Mouse (Mus musculus) kidney, adult 18-20 months (tissue): ENCODE results near the gene Carns1.

Source experiments
- DNase-seq: peaks from one replicate; pipeline ENCODE4 v3.0.0; 2021

The Carns1 gene

GRCm38 (mm10) chr19:4170723-4171392, 4.4 kb downstream of the Carns1 start:
- DNase-seq: no peak

- DNase-seq: no peak
Observed at GRCm38 (mm10) chr19:4169810-4170209, 5.5 kb downstream of the Carns1 start.

- DNase-seq: peak; percentile 100
Observed at GRCm38 (mm10) chr19:4169378-4169784, 5.9 kb downstream of the Carns1 start.

GRCm38 (mm10) chr19:4166678-4167476, 8.4 kb downstream of the Carns1 start:
- no peak for DNase-seq

- DNase-seq: no peak
Observed at GRCm38 (mm10) chr19:4164721-4165120, 10.6 kb downstream of the Carns1 start.

- DNase-seq: no peak
Observed at GRCm38 (mm10) chr19:4164100-4164499, 11.2 kb downstream of the Carns1 start.

GRCm38 (mm10) chr19:4163543-4163887, 11.8 kb downstream of the Carns1 start:
- DNase-seq: no peak

GRCm38 (mm10) chr19:4162646-4163542, 12.4 kb downstream of the Carns1 start, which contains the start of gene Rps6kb2:
Gene Rps6kb2, minus strand, starts transcription at chr19:4163354.
- peak; percentile 96 for DNase-seq

GRCm38 (mm10) chr19:4159049-4159448, 16.2 kb downstream of the Carns1 start:
- no peak for DNase-seq

- DNase-seq: no peak
Observed at GRCm38 (mm10) chr19:4156771-4157170, 18.5 kb downstream of the Carns1 start.

GRCm38 (mm10) chr19:4156073-4156579, 19.2 kb downstream of the Carns1 start:
- DNase-seq: no peak

GRCm38 (mm10) chr19:4155223-4156072, 19.8 kb downstream of the Carns1 start:
- DNase-seq: no peak

GRCm38 (mm10) chr19:4154437-4155222, 20.6 kb downstream of the Carns1 start:
- DNase-seq: no peak

GRCm38 (mm10) chr19:4153232-4153654, 22.0 kb downstream of the Carns1 start, which contains the start of gene Ptprcap:
Gene Ptprcap, plus strand, starts transcription at chr19:4153604.
- DNase-seq: no peak

- DNase-seq: no peak
Observed at GRCm38 (mm10) chr19:4152445-4153231, 22.6 kb downstream of the Carns1 start.

GRCm38 (mm10) chr19:4151898-4152297, 23.4 kb downstream of the Carns1 start:
- DNase-seq: no peak

- no peak for DNase-seq
Observed at GRCm38 (mm10) chr19:4151488-4151860, 23.8 kb downstream of the Carns1 start.

GRCm38 (mm10) chr19:4150567-4151487, 24.5 kb downstream of the Carns1 start:
- no peak for DNase-seq
